Mouse (Mus musculus): ENCODE measurements around the gene Sf1. TPM values are rescaled to one million over a fixed set of nuclear protein-coding genes. Genes with fewer than 3 reads are reported as not detected.

The Sf1 gene
- polyA plus RNA-seq, 1 experiment from 2014 or later, result 107 TPM

DNA sequence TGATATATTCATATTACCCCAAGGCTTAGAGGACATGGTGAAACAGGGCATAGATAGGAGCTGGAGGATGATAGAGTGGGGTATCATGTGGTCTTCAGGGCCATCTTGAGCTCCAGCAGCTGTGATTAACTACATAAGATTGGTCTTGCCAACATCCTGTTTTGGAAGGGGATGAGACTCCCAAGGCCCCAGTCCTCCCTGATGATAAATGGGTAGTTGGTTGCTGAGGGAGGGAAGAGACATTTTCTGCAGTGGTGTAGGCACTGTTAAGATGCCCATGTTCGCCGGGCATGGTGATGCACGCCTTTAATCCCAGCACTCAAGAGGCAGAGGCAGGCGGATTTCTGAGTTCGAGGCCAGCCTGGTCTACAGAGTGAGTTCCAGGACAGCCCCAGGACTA, 17.7 kb downstream of the Sf1 start:
- no peak overlapping the region for H3K9ac ChIP-seq
- H3K4me2 ChIP-seq, result no peak overlapping the region
- H3K4me1 ChIP-seq (replicated peaks), result peaks cover 23% of the 10 kb centered on the region
- 97% methylated on average over 5 of the region's 5 CpGs for WGBS
- no peaks in the 10 kb centered on the region for H3K27me3 ChIP-seq
- no peaks in the 10 kb centered on the region for H3K9me3 ChIP-seq
- no peak for ATAC-seq (ENCODE audit: low FRiP score)
- H3K36me3 ChIP-seq, result peaks cover 37% of the 10 kb centered on the region
- H3K4me3 ChIP-seq, result no peak overlapping the region
- no peak overlapping the region for H3K27ac ChIP-seq

GRCm38 (mm10) chr19:6382323-6382924, 18.9 kb downstream of the Sf1 start:
- H3K9ac ChIP-seq, result no peak overlapping the region
- H3K27me3 ChIP-seq, result no peaks in the 10 kb centered on the region
- H3K9me3 ChIP-seq, result no peaks in the 10 kb centered on the region
- H3K4me1 ChIP-seq (replicated peaks), result peaks cover 14% of the 10 kb centered on the region
- H3K27ac ChIP-seq, result no peak overlapping the region
- no peak overlapping the region for H3K4me2 ChIP-seq
- WGBS, result 84% methylated on average over 4 of the region's 4 CpGs
- no peak for ATAC-seq (ENCODE audit: low FRiP score)
- H3K4me3 ChIP-seq, result no peak overlapping the region
- H3K36me3 ChIP-seq, result peaks cover 25% of the 10 kb centered on the region

DNA sequence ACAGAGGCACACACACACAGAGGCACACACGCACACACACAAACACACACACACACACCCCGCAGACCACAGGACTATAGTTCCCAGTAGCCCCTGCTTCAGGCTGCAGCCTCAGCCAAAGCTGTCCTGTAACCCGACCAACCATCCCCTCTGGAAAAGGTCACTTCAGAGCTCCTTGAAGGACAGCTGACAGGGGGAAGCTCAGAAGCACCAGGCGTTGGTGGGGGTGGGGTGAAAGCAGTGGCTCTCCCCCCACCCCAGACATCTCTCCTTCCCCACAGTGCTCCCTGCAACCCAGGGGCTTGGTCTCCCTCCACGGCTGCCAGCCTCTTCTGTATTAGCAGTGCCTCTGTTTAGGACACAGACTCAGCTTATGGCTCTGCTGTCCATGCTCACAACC, 20.0 kb downstream of the Sf1 start:
- Histone ChIP-seq H3K4me1 (replicated peaks) (peaks cover 10% of the 10 kb centered on the region), H3K27me3 (no peaks in the 10 kb centered on the region), H3K4me2 (no peak overlapping the region), H3K9ac (peak overlapping the region; percentile 51; the same call in 1 of the 2 replicates), H3K4me3 (no peak overlapping the region), H3K36me3 (peaks cover 14% of the 10 kb centered on the region), H3K9me3 (no peaks in the 10 kb centered on the region), H3K27ac (peak overlapping the region; percentile 44; the same call in 1 of the 2 replicates)
- no peak for ATAC-seq (ENCODE audit: low FRiP score)
- WGBS, result 52% methylated on average over 5 of the region's 5 CpGs

DNA sequence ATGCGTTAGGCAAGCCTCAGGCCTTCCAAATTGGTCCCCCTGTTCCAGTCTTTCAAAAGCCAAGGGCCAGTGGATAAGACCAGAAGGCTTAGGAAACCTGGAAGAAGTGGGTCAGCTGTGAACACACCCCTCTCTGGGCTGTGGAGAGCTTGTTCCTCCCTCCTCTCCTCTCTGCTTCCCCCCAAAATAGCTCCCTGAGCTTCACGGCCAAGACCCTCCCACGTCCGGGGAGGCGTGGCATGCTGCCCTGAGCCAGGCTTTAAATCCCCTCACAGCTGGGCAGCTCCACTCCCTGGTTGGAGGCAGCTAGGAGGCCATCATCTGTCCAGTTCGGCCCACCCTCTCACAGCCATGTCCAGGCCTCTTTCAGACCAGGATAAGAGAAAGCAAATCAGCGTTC, 20.6 kb downstream of the Sf1 start, which contains the start of gene Pygm:
Gene Pygm, plus strand, starts transcription at position 272 of the 400 bp plus-strand sequence.
- Histone ChIP-seq H3K4me2 (no peak within 1 kb of the TSS), H3K9ac (peak within 1 kb of the TSS; percentile 51; the same call in 1 of the 2 replicates), H3K9me3 (no peaks in the 10 kb centered on the region), H3K4me3 (no peak within 1 kb of the TSS), H3K27ac (peak within 1 kb of the TSS; percentile 44; the same call in 1 of the 2 replicates), H3K27me3 (peaks cover 5% of the 10 kb centered on the region; the same call in 1 of the 2 replicates), H3K4me1 (replicated peaks) (peaks cover 10% of the 10 kb centered on the region), H3K36me3 (peaks cover 8% of the 10 kb centered on the region)
- no peak for ATAC-seq (ENCODE audit: low FRiP score)
- 25% methylated on average over 7 of the region's 7 CpGs for WGBS

DNA sequence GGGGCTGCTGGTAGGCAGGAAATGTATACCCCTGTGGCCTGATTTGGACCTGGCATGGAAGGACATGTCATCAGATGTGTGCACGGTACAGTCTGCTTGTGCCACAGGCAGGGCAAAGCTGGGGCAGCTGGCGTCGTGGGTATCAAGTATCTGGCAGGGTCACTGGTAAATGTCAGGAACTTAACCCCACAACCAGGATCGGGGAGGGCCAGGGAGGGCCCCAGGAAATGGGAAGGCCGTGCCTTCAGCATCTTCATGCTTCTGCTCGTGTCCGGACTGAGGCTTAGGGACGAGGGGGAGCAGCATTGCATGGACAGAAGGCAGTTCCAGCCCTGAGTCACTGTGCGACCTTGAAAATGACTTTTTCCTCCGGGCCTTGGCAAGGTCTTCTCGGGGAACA, 21.5 kb downstream of the Sf1 start:
- Histone ChIP-seq H3K4me2 (no peak overlapping the region), H3K4me3 (no peak overlapping the region), H3K4me1 (replicated peaks) (peaks cover 18% of the 10 kb centered on the region), H3K9ac (peak overlapping the region; percentile 24; the same call in 1 of the 2 replicates), H3K27ac (no peak overlapping the region), H3K27me3 (peaks cover 10% of the 10 kb centered on the region; the same call in 1 of the 2 replicates), H3K9me3 (no peaks in the 10 kb centered on the region), H3K36me3 (peaks cover 4% of the 10 kb centered on the region; the same call in 1 of the 2 replicates)
- ATAC-seq (ENCODE audit: low FRiP score), result no peak
- WGBS, result 80% methylated on average over 11 of the region's 11 CpGs

DNA sequence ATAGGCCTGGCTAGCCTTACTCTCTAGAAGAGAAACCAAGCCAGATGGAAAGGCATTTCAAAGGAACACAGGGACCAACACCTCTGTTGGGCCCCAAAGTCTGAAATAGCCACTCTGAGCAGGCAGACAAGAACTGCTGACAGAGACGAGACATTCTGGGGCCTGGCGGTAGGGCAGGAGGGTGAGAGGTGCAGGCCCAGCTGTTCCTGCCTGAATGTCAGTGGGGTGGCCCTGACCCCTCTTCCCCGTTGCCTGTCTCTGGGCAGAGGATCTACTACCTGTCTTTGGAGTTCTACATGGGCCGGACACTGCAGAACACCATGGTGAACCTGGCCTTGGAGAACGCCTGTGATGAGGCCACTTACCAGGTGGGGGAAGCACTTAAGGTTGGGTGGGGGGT, 21.9 kb downstream of the Sf1 start:
- Histone ChIP-seq H3K27me3 (peaks cover 10% of the 10 kb centered on the region; the same call in 1 of the 2 replicates), H3K9ac (peak overlapping the region; percentile 24; the same call in 1 of the 2 replicates), H3K36me3 (peaks cover 4% of the 10 kb centered on the region; the same call in 1 of the 2 replicates), H3K4me3 (no peak overlapping the region), H3K9me3 (no peaks in the 10 kb centered on the region), H3K27ac (no peak overlapping the region), H3K4me1 (replicated peaks) (peaks cover 20% of the 10 kb centered on the region), H3K4me2 (no peak overlapping the region)
- 85% methylated on average over 5 of the region's 5 CpGs for WGBS
- ATAC-seq (ENCODE audit: low FRiP score), result no peak

DNA sequence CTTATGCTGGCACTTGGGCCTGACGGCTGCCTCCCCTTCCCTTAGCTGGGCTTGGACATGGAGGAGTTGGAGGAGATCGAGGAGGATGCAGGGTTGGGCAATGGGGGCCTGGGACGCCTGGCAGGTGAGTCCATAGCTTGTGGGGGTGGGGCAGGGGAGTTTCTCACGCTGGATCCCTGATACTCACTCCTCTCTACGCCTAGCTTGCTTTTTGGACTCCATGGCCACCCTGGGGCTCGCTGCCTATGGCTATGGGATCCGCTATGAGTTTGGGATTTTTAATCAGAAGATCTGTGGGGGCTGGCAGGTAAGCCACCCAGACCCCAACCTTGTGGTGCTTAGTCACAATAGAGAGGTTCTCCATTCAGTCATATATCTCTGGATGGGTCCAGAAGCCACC, 22.3 kb downstream of the Sf1 start:
- H3K27me3 ChIP-seq, result peaks cover 10% of the 10 kb centered on the region; the same call in 1 of the 2 replicates
- ATAC-seq (ENCODE audit: low FRiP score), result no peak
- WGBS, result 83% methylated on average over 6 of the region's 7 CpGs

DNA sequence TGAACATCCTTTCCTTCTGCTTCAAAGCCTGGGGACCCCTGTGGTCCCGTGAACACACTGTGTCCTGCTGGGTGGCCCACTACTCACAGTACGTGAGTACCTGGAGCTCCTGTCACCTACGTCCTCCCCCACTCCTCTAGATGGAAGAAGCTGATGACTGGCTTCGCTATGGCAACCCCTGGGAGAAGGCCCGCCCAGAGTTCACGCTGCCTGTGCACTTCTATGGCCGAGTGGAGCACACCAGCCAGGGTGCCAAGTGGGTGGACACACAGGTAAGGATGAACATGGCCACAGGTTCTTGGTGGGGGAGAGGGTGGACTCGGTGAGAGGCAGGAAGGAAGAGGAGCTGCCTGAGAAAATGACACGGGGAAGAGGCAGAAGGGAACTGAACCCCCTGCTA, 22.7 kb downstream of the Sf1 start:
- H3K36me3 ChIP-seq, result no peaks in the 10 kb centered on the region
- H3K4me3 ChIP-seq, result no peak overlapping the region
- H3K4me1 ChIP-seq (replicated peaks), result peaks cover 20% of the 10 kb centered on the region
- H3K4me2 ChIP-seq, result no peak overlapping the region
- H3K9me3 ChIP-seq, result no peaks in the 10 kb centered on the region
- H3K9ac ChIP-seq, result no peak overlapping the region
- H3K27me3 ChIP-seq, result peaks cover 10% of the 10 kb centered on the region; the same call in 1 of the 2 replicates
- WGBS, result 63% methylated on average over 9 of the region's 9 CpGs
- ATAC-seq (ENCODE audit: low FRiP score), result no peak
- no peak overlapping the region for H3K27ac ChIP-seq

More for the DNA sequence above, 22.3 kb downstream of the Sf1 start:
- H3K9ac ChIP-seq, result 0 out of 2 replicates have a peak overlapping the region, but pooled peaks have one; percentile 24
- peaks cover 20% of the 10 kb centered on the region for H3K4me1 ChIP-seq (replicated peaks)
- peaks cover 1% of the 10 kb centered on the region; the same call in 1 of the 2 replicates for H3K36me3 ChIP-seq
- H3K27ac ChIP-seq, result no peak overlapping the region
- H3K9me3 ChIP-seq, result no peaks in the 10 kb centered on the region
- H3K4me2 ChIP-seq, result no peak overlapping the region
- no peak overlapping the region for H3K4me3 ChIP-seq

DNA sequence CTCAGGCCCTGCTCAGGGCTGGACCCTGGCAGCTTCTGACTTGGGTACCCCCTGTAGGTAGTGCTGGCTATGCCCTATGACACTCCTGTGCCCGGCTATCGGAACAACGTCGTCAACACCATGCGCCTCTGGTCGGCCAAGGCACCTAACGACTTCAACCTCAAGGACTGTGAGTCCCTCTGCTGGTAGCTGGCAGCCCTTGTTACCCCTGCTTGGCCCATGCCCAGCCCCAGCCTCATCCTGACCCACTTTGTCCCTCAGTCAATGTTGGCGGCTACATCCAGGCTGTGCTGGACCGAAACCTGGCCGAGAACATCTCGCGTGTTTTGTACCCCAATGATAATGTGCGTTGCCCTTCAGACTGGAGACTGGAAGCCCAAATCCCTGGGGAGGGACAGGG, 24.5 kb downstream of the Sf1 start:
- H3K4me2 ChIP-seq, result no peak overlapping the region
- peaks cover 20% of the 10 kb centered on the region for H3K4me1 ChIP-seq (replicated peaks)
- H3K9me3 ChIP-seq, result no peaks in the 10 kb centered on the region
- WGBS, result 82% methylated on average over 13 of the region's 13 CpGs
- peaks cover 10% of the 10 kb centered on the region; the same call in 1 of the 2 replicates for H3K27me3 ChIP-seq
- no peak for ATAC-seq (ENCODE audit: low FRiP score)
- no peaks in the 10 kb centered on the region for H3K36me3 ChIP-seq
- H3K27ac ChIP-seq, result no peak overlapping the region
- no peak overlapping the region for H3K4me3 ChIP-seq
- H3K9ac ChIP-seq, result no peak overlapping the region

DNA sequence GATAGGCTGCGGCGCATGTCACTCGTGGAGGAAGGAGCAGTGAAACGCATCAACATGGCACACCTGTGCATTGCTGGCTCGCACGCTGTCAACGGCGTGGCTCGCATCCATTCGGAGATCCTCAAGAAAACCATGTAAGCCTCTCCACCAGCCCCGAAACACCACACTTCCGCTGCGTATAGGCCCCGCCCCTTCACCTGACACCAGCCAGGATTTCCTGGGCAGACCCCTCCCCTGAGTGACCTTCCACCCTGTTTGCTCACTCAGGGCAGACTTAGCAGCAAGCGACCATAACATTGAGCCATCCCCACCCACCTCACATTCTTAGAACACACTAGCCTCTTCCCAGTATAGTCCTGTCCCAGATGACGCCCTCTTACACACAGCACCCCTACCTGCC, 26.3 kb downstream of the Sf1 start:
- Histone ChIP-seq H3K27me3 (peaks cover 10% of the 10 kb centered on the region; the same call in 1 of the 2 replicates), H3K4me3 (peak overlapping the region; percentile 36), H3K9ac (peak overlapping the region; percentile 64), H3K4me1 (replicated peaks) (peaks cover 10% of the 10 kb centered on the region), H3K4me2 (peak overlapping the region; percentile 55), H3K27ac (peak overlapping the region; percentile 4; the same call in 1 of the 2 replicates), H3K36me3 (no peaks in the 10 kb centered on the region), H3K9me3 (no peaks in the 10 kb centered on the region)
- ATAC-seq (ENCODE audit: low FRiP score), result no peak
- WGBS, result 6% methylated on average over 16 of the region's 16 CpGs

GRCm38 (mm10) chr19:6390251-6390650, 26.8 kb downstream of the Sf1 start:
- Histone ChIP-seq H3K36me3 (no peaks in the 10 kb centered on the region), H3K9me3 (no peaks in the 10 kb centered on the region), H3K4me1 (replicated peaks) (peaks cover 10% of the 10 kb centered on the region), H3K27me3 (peaks cover 10% of the 10 kb centered on the region; the same call in 1 of the 2 replicates), H3K27ac (no peak overlapping the region), H3K4me3 (no peak overlapping the region), H3K4me2 (peak overlapping the region; percentile 55), H3K9ac (peak overlapping the region; percentile 64; the same call in 1 of the 2 replicates)
- ATAC-seq (ENCODE audit: low FRiP score), result no peak
- 59% methylated on average over 6 of the region's 6 CpGs for WGBS

DNA sequence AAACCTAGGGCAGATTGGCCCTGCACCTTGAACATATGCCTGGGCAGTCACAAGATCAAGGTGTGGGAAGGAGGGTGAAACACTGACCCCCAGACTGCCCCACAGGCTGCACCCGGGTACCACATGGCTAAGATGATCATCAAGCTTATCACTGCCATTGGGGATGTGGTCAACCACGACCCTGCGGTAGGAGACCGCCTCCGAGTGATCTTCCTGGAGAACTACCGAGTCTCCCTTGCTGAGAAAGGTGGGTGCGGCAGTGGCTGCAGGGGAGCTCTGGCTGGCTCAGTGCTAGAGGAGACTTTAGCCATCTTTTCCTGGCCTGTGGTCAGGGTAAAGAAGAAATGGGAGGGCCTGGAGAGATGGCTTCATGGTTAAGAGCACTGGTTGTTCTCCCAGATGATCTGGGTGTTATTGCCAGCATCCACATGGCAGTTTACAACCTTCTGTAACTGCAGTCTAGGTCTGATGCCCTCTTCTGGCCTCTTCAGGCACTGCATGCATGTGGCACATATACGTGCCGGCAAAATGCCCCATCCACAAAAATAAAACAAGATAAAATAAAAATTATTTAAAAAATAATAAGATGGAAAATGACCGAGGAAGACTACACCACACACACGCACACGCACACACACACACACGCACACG, 29.4 kb downstream of the Sf1 start:
- Histone ChIP-seq H3K27ac (no peak overlapping the region), H3K4me3 (no peak overlapping the region), H3K4me2 (no peak overlapping the region), H3K9ac (no peak overlapping the region), H3K36me3 (no peaks in the 10 kb centered on the region), H3K27me3 (peaks cover 10% of the 10 kb centered on the region; the same call in 1 of the 2 replicates), H3K4me1 (replicated peaks) (peaks cover 10% of the 10 kb centered on the region), H3K9me3 (no peaks in the 10 kb centered on the region)
- no peak for ATAC-seq (ENCODE audit: low FRiP score)
- 93% methylated on average over 14 of the region's 14 CpGs for WGBS
